In genomic region chr3:145498127-145498526, GRCm38 (mm10) we compare ENCODE assay signal across 22 mouse cellular contexts.
DNase-seq lines count a peak whose midpoint lies in the region; ATAC-seq and TF ChIP-seq lines count a peak whose summit lies in the region.
"Had no signal": no experiment of that assay in that cellular context is flagged by ENCODE, and none has a peak within 500 bp of the region (broad histone marks: within the 10 kb centered on the region; RNA-seq: fewer than 3 reads in every experiment).

No protein-coding gene starts in this region.

- H3K9ac ChIP-seq in lung, embryonic 16.5 days (ENCODE audit: low read length), result no peak overlapping the region
- no peak overlapping the region for H3K9ac ChIP-seq in lung, postnatal 0 days (replicated peaks; ENCODE audit: low read depth)
- no peak overlapping the region for H3K9ac ChIP-seq in CH12.LX (ENCODE audit: insufficient read depth, low read depth)
- H3K9ac ChIP-seq: embryonic facial prominence, embryonic 13.5 days; forebrain, embryonic 12.5 days; heart, embryonic 15.5 days; hindbrain, embryonic 14.5 days had no signal

- WGBS in lung, embryonic 16.5 days, result 43% methylated on average over 3 of the region's 3 CpGs
- WGBS in lung, postnatal 0 days, result 53% methylated on average over 3 of the region's 3 CpGs

- in situ Hi-C loops in CH12.LX (cut with MboI; ENCODE audit: low pct_ligation_motif_present, low pct_unique_long_range_greater_than_20kb, low sequenced_read_pairs), result no loop called here

- no peak for TF ChIP-seq RAD21 in CH12.LX (IDR thresholded peaks at IDR 0.05; ENCODE audit: low read depth, low read length)

- H3K36me3 ChIP-seq in lung, embryonic 16.5 days (ENCODE audit: control insufficient read depth, insufficient read depth, low read length), result no peaks in the 10 kb centered on the region
- no peaks in the 10 kb centered on the region for H3K36me3 ChIP-seq in lung, postnatal 0 days (ENCODE audit: insufficient read depth, low read length)
- H3K36me3 ChIP-seq in CH12.LX (replicated peaks in 1 of 2; ENCODE audit: control insufficient read depth in 1 of 2, insufficient read depth in 1 of 2, low read length in 1 of 2), result no peaks in the 10 kb centered on the region
- H3K36me3 ChIP-seq: embryonic facial prominence, embryonic 13.5 days; forebrain, embryonic 12.5 days; heart, embryonic 10.5 days; heart, embryonic 15.5 days; hindbrain, embryonic 10.5 days had no signal

- TF ChIP-seq EP300 in lung, postnatal 0 days (IDR thresholded peaks at IDR 0.05), result no peak
- TF ChIP-seq EP300 in CH12.LX (IDR thresholded peaks at IDR 0.05; ENCODE audit: low read length), result no peak

- H3K79me2 ChIP-seq in CH12.LX (replicated peaks; ENCODE audit: control insufficient read depth, extremely low read depth, insufficient read depth, poor library complexity, severe bottlenecking), result no peaks in the 10 kb centered on the region

- no peak for TF ChIP-seq POLR2A in CH12.LX (IDR thresholded peaks at IDR 0.05; ENCODE audit: low read depth, low read length)

- H3K4me1 ChIP-seq in lung, embryonic 16.5 days (replicated peaks; ENCODE audit: control insufficient read depth, insufficient read depth, low read length), result no peaks in the 10 kb centered on the region
- H3K4me1 ChIP-seq in lung, postnatal 0 days (ENCODE audit: insufficient read depth, low read depth, low read length), result no peaks in the 10 kb centered on the region
- no peaks in the 10 kb centered on the region; a peak in 1 of 4 replicates for H3K4me1 ChIP-seq in CH12.LX (ENCODE audit: control insufficient read depth in 1 of 2, insufficient read depth in 2 of 2)
- H3K4me1 ChIP-seq: forebrain, embryonic 12.5 days; heart, embryonic 10.5 days; heart, embryonic 15.5 days; hindbrain, embryonic 10.5 days had no signal

- H3K9me3 ChIP-seq in lung, embryonic 16.5 days (ENCODE audit: control insufficient read depth, low read length), result no peaks in the 10 kb centered on the region
- no peaks in the 10 kb centered on the region for H3K9me3 ChIP-seq in lung, postnatal 0 days (ENCODE audit: low read length)
- H3K9me3 ChIP-seq in CH12.LX (replicated peaks; ENCODE audit: low read length), result no peaks in the 10 kb centered on the region
- H3K9me3 ChIP-seq: forebrain, embryonic 12.5 days; heart, embryonic 10.5 days; heart, embryonic 15.5 days; hindbrain, embryonic 10.5 days had no signal

- no peak overlapping the region for H3K4me3 ChIP-seq in lung, embryonic 16.5 days (ENCODE audit: low read length)
- H3K4me3 ChIP-seq in lung, postnatal 0 days (ENCODE audit: low read depth, low read length), result no peak overlapping the region
- no peak overlapping the region for H3K4me3 ChIP-seq in CH12.LX (replicated peaks in 1 of 3; ENCODE audit: low read depth in 2 of 3, low read length in 2 of 3, poor library complexity in 1 of 3)
- H3K4me3 ChIP-seq: embryonic facial prominence, embryonic 13.5 days; forebrain, embryonic 12.5 days; heart, embryonic 10.5 days; heart, embryonic 15.5 days; hindbrain, embryonic 10.5 days had no signal

- no peak overlapping the region for H3K27ac ChIP-seq in lung, embryonic 16.5 days (ENCODE audit: low read length)
- no peak overlapping the region for H3K27ac ChIP-seq in lung, postnatal 0 days (ENCODE audit: low read length)
- H3K27ac ChIP-seq in CH12.LX (ENCODE audit: insufficient read depth, low read depth), result no peak overlapping the region
- H3K27ac ChIP-seq: embryonic facial prominence, embryonic 13.5 days; forebrain, embryonic 12.5 days; heart, embryonic 10.5 days; heart, embryonic 15.5 days; hindbrain, embryonic 10.5 days; hindbrain, embryonic 14.5 days had no signal

- no peak overlapping the region for H3K4me2 ChIP-seq in lung, embryonic 16.5 days (ENCODE audit: low read depth, low read length)
- H3K4me2 ChIP-seq in lung, postnatal 0 days (replicated peaks; ENCODE audit: low read depth, low read length), result no peak overlapping the region
- no peak overlapping the region for H3K4me2 ChIP-seq in CH12.LX (ENCODE audit: insufficient read depth, low read depth, poor library complexity, severe bottlenecking)
- H3K4me2 ChIP-seq: embryonic facial prominence, embryonic 13.5 days; forebrain, embryonic 12.5 days; heart, embryonic 15.5 days; hindbrain, embryonic 14.5 days had no signal

- DNase-seq in lung, postnatal 0 days (ENCODE audit: low spot score), result no peak
- DNase-seq in 3T3-L1 (ENCODE audit: low read depth, low spot score), result peak; percentile 17
- DNase-seq in CH12.LX (ENCODE audit: extremely low read depth), result no peak
- DNase-seq in skeletal muscle tissue, adult 2 months (ENCODE audit: low read depth, low spot score), result peak; percentile 27
- no peak for DNase-seq in heart, postnatal 4 days
- DNase-seq: adrenal gland, adult 8-10 months; adrenal gland, postnatal 36 days; cerebellum, adult 8-10 months; cerebellum, postnatal 14 days; embryo, embryonic 11 days; gastrocnemius, postnatal 10 days; heart, adult 18-20 months; heart, postnatal 14 days had no signal

- no peak for TF ChIP-seq CTCF in lung, postnatal 0 days (IDR thresholded peaks at IDR 0.05)
- TF ChIP-seq CTCF in CH12.LX (conservative IDR thresholded peaks at IDR 0.05 in 1 of 2, IDR thresholded peaks at IDR 0.05 in 1 of 2; ENCODE audit: low read depth in 2 of 2, low read length in 2 of 2), result no peak

- ATAC-seq in lung, embryonic 16.5 days (ENCODE audit: low read depth), result peak; percentile 49; the same call in 1 of the 2 replicates
- ATAC-seq in lung, postnatal 0 days, result no peak
- ATAC-seq: CD4-positive, CD25-positive, alpha-beta regulatory T cell, adult 4 months; forebrain, embryonic 16.5 days had no signal

- dilution Hi-C loops in CH12.LX (cut with MboI; ENCODE audit: extremely low pct_ligation_motif_present, extremely low pct_unique_long_range_greater_than_20kb, low sequenced_read_pairs), result no loop called here

- no peaks in the 10 kb centered on the region for H3K27me3 ChIP-seq in lung, embryonic 16.5 days (ENCODE audit: control insufficient read depth, insufficient read depth, low read depth, low read length)
- H3K27me3 ChIP-seq in lung, postnatal 0 days (replicated peaks; ENCODE audit: insufficient read depth, low read length), result no peaks in the 10 kb centered on the region
- H3K27me3 ChIP-seq in CH12.LX (replicated peaks), result no peaks in the 10 kb centered on the region
- H3K27me3 ChIP-seq: embryonic facial prominence, embryonic 13.5 days; forebrain, embryonic 12.5 days; heart, embryonic 15.5 days had no signal

TF ChIP-seq in CH12.LX, 34 proteins besides CTCF, POLR2A, EP300 and RAD21:
- TF ChIP-seq USF2 (conservative IDR thresholded peaks at IDR 0.05; ENCODE audit: low read depth, low read length) (peak; percentile 51), POLR2AphosphoS2 (IDR thresholded peaks at IDR 0.05; ENCODE audit: low read depth, low read length) (no peak), USF1 (IDR thresholded peaks at IDR 0.05; ENCODE audit: low read depth, low read length) (peak; percentile 52)

Comparison
In these comparisons a context has a peak if more than half of its experiments do, and no peak if none do; other contexts are left out.
1. DNase-seq: peak in 3T3-L1 (single experiment) and skeletal muscle tissue, adult 2 months (single experiment); none in lung, postnatal 0 days (single experiment), CH12.LX (single experiment) and heart, postnatal 4 days (single experiment).